Mouse (Mus musculus): Measurements from ENCODE around the gene Selenos.

The Selenos gene

DNA sequence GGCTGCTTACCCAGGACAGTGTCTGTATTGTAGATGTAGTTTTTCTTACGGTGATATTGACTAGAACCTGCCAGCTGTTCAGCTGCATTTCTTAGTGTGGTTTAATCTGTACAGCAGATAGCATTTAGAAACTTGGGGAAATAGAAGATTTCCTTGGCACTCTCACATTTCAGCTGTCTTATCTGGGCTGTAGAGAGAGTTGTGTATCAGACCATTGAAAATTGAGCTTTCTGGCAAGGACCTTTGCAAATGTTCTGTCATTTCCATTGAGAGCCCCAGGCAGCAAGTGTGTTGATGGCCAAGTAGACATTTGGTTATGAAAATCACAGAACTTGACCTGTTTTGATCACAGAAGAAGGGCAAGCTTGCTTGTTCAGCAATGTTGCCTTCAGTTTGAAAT lies 40.7 kb downstream of the Selenos start:
- DNase-seq (ENCODE audit: low spot score) = no peak

DNA sequence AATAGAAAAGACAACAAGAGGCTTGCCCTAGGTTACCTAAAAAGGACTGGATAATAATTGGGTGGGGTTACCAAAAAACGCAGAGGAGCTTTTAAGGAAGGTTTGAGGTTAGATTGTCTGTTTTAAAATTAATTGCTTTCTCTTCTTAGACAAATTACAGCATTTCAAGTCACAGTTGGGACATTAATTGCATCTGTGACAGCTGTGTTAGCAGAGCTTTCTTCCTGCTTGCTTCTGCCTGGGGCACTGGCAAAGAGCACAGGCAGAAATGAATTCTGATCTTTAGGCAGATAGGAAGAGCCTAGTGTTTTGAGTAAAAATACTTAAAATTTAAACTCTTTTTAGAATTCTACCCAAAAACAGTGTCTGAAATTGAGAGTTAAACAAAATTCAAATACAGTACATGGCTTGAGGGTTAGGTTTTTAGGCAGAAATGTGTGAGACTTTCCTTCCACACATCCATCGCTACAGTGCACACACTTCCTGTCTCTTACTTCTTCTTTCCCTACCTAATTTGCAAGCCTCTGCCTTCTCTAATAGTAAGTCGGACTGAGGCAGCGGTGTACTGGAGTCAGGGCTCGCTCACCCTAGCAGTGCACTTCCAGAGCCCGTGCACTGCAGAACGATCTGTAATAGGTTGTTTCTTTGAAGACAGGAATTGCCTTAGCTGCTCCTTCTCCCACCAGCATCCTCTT lies 41.4 kb downstream of the Selenos start:
- no peak for DNase-seq (ENCODE audit: low spot score)

DNA sequence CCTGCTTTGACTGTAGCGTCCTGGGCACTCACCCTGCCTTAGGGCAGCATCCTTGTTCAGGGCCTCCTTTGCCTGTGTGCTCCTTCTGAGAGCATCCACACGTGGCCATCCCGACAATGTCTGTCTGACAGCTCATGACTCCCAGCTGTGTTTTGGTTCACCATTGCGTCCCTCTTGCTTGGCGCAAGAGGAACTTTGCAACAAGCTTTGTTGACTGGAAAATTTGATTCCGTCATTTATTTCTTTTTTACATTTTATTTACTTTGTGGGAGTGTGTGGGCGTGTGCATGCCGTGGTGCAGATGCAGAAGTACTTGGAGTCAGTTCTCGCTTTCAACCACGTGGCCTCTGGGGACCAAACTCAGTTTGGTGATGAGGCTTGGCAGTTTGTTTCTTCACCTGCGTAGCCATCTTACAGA lies 45.1 kb downstream of the Selenos start:
- DNase-seq (ENCODE audit: low spot score) = no peak

DNA sequence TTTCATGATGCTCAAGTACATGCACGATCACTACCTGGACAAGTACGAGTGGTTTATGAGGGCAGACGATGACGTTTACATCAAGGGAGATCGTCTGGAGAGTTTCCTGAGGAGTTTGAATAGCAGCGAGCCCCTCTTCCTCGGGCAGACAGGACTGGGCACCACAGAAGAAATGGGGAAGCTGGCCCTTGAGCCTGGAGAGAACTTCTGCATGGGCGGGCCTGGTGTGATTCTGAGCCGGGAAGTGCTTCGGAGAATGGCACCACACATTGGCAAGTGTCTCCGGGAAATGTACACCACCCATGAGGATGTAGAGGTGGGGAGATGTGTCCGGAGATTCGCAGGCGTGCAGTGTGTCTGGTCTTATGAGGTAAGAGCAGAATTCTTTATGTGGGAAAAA lies 45.9 kb downstream of the Selenos start:
- DNase-seq (ENCODE audit: low spot score) = no peak

DNA sequence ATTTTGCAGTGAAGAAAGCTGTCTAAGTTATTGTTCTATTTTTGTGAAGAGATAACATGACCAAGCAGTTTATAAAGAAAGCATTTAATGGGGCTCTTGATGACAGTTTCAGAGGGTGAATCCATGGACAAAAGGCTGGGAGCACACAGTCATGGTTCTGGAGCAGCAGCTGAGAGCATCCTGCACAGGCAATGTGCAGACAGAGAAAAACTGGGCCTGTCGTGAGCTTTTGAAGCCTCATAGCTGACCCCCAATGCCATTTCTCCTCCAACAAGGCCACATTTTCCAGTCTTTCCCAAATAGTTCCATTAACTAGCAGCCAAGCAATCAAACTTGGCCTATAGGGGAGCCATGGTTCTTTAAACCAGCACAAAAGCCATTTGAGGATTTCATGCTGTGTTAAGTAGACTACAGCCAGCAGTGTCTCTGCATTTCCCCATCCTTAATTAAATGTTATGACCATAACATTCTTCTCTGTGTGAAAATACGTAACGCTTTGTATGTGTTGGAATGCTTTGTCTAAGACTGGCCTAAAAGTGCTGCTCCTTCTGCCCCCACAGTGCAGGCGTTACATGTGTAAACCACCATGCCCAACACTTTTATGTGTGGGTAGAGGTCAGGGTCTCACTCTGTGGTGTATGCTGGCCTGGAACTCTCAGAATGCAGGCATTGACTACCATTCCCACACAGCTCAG lies 48.6 kb downstream of the Selenos start:
- no peak for DNase-seq (ENCODE audit: low spot score)

DNA sequence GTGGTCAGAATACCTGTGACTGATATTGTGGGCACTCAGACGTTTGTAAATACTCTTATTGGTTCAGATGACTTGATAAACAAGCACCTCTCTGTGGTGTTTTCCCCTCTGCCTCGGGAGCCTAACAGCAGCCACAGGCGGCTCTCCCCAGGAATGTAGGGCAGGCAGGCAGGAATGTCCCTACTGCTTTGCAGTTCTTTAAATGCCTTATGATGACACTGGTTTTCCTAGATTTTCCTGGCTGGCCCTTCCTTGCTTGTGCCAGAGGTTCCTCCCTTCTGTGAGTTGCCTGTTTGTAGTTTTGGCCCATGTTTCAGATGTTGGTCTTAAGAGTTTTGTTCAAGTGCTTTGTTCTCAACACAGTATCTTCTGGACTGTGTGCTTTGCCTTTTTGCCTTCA lies 49.4 kb downstream of the Selenos start:
- no peak for DNase-seq (ENCODE audit: low spot score)

DNA sequence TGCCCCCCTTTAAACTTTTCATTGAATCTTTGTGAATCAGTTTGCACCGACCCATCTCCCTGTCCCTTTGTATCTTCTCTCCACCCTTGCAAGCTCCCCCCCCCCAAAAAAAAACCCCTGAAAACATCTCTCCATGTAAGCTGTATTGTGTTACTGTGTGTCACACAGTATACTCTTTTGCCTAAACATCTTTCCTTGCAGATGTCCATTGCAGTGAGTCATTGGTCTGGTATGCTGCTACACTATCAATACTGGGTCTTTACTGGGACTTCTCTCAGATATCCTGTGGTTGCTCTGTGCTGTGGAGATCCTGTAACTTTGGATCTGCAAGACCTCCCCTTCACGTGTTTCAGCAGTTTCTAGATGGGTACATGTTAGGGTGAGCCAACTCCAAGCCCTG lies 50.8 kb downstream of the Selenos start:
- DNase-seq (ENCODE audit: low spot score) = no peak

DNA sequence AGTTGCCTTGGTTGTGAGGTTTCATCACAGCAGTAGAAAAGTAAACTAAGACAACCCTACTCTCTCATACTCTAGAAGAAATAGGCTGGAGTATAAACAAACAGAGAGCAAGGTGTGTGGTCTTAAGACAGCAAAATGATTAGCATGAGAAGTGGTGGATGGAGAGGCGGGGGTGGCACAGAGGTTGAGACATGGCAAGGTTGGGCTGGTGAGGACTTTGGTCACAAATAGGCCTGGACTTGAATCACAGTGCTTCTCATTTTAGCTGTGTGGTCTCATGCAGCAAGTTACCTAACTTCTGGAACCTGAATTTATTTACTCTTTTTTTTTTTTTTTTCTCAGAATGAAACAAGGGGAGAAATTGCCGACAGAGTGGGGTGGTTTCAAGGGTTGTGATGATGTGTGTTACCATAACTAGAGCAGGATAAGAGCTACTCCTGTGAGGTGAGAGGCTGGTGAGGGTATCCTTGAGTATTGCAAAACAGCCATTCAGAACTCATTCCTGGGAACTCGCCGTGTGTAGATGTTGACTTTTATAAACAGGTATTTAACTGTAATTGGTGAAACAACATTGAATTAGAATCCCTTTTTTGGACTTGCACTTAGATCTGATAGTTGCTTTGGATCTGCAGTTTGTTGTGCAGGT lies 52.5 kb downstream of the Selenos start:
- no peak for DNase-seq (ENCODE audit: low spot score)

DNA sequence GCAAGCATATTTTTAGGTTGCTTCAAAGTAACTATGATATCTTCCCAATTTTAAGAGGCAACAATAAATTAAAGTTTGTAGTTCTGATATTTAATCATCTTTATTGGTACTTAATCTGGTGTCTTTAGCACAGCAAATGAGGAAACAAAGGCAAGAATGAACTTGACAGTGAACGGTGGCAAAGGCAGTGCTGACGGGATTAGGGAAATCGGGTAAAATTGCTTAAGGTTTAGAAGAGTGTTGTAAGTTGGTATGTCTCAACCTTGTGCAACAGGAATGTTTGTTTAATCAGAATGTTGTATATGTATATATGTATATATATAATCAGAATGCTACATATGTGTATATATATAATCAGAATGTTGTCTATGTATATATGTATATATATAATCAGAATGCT lies 54.7 kb downstream of the Selenos start:
- no peak for DNase-seq (ENCODE audit: low spot score)

DNA sequence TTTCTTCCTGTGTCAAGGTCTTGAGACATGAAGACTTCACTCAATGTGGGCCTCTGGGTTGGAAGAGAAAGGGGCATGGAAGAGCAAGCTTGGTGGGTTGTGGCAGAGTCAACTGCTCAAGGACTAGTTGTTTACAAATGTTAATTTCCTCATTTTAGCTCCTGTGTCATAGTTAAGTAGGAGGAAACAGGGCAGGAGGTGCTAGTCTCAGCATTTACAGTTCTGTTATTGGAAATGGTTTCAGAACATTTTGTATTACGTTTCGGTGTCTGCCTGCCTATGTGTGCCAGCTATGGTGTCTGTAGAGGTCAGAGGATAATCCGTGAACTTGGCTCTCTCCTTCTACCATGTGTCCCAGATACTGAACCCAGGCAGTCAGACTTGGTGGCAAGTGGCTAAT lies 56.2 kb downstream of the Selenos start:
- no peak for DNase-seq (ENCODE audit: low spot score)

DNA sequence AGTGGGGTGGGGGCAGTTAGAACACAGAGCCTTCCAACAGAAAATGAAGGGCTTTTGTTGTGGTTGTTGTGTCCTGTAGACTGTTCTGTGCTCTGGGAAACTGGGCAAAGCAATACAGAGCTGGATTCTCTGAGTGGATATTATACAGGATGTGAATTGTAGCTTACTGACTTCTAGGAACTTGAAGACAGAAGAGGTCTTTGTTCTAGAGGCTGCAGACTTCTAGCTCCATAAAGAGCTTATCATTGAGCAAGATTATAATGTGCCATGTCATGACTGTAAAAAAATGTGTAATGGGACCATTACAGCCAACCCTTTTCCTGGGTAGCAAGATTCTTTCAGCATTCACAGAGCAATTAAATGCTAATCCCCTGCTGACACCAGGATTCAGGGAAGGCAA lies 56.7 kb downstream of the Selenos start:
- no peak for DNase-seq (ENCODE audit: low spot score)

DNA sequence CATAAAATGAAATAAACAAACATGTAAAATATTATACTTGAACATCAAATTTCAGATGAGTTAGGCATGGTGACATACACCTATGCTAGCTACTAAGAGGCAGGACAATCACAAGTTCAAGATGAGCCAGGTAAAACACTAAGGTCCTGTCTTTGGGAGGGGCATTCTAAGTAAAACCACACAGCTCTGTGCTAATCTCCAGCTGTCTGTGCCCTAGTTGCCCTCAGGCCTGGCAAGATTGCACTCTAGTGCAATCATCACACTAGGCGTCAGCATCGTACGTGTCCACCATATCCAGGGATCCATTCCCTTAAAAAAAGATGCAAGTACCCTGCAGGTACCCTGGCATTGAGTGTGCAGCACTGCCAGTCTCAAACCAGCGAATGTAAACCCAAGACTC lies 57.9 kb downstream of the Selenos start:
- DNase-seq (ENCODE audit: low spot score) = no peak

DNA sequence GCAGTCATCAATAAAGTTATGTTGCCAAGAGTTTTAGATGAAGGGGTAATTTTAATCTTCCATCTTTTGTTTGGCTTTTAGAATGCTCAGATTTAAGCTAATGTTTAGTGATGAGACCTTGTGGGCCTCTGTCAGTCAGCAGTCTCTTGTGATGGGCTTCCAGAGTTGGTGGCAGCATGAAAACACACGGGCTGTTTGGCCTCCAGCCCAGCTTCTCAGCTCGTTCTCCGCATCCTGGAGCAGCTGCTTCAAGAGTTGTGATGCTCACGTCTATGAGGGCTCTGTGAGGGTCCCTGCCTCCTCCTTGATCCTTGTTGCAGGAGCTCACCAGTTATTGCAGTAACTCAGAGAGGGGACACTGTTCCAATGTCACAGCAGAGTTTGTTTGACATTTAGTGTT lies 58.9 kb downstream of the Selenos start:
- DNase-seq (ENCODE audit: low spot score) = no peak

DNA sequence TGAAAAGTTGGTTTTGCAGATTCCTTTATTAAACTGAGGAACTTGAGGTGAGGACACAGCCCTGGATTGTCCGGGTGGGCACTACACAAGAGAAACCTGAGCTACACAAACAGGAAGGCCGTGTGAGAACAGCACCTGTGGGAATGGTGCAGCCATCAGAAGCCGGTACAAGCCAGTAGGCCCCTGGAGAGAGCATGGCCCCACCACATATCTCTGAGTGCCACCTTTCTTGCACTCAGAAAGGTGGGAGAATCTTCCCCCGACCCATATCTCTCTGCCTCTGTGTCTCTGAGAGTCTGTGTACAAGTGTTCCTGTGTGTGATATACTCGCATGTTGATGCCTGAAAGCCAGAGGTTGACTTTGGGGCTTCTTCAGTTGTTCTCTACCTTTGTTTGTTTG lies 59.4 kb downstream of the Selenos start:
- no peak for DNase-seq (ENCODE audit: low spot score)
